Mouse (Mus musculus) urinary bladder, postnatal 25 days (tissue): ENCODE data around the gene Shroom3.

Experiments
- DNase-seq: peaks from one replicate; pipeline ENCODE4 v3.0.0; 2022; ENCODE audit warnings: low spot score

Gene Shroom3

DNA sequence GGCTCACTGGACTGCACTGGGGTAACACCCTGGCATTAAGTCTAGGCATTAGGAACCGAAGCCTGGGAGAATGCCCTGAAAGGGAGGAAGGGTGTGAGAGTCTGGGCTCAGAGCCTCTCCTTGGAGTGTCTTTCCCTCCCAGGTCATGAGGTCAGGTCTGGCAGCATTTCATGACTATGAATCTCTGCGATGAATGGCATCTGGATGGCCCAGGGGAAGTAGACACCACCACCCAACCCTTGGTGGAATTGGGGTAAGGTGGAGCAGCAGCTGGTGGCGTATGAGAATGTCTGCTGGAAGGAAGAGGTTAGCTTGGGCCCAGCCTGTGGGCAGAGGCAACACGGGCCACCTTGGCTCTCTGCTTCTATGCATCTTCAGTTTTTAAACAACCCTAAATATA lies 171.7 kb downstream of the Shroom3 start:
- DNase-seq = no peak

DNA sequence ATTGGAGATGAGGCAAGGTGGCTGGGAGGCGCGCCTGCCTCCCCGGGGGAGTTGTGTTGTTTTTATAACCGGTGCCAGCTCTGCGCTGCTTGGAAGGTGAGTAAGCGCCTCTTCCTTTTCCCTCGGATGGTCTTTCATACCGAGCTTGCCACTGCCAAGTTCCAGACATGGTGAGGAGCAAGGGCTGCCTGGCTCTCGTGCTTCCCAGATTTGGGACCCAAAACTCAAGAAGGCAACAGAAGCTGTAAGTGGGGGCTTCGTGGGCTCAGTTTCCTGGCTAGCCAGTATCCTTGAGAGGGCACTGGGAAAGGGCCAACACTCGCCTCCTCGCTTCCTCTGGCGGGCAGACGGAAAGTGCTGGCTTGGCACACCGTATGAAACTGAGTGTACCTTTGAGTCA lies 173.1 kb downstream of the Shroom3 start:
- no peak for DNase-seq

DNA sequence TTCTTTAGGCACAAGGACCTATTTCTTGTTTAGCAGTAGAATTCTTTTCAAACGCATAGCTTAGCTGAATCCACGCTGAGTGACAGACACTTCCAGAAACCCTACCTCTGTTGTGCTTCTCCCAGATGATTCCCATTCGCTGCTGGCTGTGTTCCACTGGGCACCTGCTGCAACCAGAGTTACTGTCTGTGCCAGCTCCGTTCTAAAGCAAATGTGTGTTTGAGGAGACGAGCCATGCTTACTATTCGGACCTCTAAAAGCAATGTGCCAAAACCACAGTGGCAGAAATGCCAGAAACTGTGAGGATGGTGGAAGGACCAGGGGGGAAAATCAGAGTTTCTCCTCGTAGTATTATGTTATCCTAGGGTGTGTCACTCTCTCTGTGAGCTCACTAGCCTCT lies 173.9 kb downstream of the Shroom3 start:
- DNase-seq = no peak

DNA sequence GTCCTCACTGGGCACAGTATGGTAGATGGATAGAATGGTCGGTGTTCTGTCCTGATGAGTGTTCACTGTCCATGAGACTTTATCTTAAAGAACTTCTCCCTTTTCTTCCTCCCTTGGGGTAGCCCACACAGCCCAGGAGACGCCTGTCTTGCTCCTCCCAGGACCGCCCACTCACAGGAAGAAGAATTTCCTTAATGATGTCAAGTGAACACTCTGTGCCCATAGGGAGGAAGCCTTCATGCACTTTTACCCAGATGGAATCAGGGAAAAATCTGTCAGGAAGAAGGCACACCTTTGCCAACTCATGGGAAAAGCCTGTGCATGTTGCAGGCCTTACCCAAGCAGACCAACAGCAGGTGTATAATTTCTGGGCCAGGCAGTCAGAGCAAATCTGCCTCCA lies 174.9 kb downstream of the Shroom3 start:
- DNase-seq = no peak

DNA sequence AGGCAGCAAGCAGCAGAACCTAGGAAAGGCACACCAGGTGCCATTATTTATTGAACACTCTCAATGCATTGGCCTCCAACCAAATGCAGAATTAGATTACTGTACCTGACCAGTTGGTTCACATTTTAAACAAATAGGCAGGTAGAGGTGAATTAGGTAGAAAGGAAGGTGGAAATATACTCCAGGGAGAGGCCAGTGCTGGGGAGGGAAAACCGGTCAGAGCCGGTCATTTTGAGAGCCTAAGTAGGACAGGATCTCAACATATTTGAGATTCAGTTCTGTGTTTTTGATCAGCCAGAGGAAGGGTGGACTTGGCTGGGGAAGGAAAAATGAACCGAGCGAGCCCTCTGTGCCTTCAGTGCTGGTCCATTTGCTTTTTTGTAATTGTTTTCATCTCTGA lies 175.3 kb downstream of the Shroom3 start:
- DNase-seq = no peak

DNA sequence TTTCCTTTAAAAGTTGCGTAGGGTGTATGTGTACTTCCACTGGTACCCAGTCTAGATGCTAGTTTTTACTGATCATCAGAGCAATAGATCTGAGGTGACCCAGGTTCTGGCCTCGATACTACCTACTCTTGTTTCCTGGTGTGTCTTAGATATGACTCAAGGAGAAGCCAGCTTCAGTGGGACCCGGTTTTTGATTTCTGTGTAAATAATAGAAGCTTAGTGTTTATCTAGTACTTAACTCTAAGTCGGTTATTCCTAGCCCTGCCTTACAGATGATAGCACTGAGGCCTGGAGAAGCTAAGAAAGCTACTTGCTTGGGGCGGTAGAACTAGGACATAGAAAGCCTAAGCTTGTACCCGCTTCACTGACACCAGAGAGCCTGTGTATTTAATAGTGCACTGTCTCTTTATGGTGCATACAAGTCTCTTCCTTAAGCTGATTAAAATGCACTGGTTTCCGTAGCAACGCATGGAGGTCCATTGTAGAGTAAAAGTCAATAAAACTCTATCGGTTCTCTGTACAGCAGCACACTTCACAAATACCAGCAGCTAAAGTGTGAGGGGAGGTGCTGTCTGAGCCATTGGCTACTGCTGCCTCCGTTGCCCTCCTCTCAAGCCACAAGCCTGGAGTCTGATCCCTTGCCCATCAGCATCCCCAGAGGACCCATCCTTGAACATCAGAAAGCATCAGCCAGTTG lies 178.3 kb downstream of the Shroom3 start:
- no peak for DNase-seq

DNA sequence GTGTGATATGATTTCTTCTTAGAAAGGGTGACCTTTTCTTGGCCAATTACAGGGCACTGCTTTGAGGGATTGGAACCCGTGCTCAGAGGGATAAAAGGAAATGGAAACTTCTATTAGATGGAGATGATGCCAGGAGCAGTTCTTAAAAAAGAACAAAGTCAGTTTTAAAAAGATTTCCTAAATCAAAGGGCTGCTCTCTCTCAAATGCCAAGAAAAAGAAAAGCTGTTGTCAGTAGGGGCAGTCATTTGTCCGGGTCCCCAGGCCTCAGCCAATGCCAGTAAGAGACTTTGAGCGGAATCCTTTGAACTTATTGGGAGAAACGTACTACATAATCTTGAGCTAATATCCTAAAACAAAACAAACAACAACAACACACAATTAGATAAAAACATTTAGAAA lies 181.9 kb downstream of the Shroom3 start:
- no peak for DNase-seq

DNA sequence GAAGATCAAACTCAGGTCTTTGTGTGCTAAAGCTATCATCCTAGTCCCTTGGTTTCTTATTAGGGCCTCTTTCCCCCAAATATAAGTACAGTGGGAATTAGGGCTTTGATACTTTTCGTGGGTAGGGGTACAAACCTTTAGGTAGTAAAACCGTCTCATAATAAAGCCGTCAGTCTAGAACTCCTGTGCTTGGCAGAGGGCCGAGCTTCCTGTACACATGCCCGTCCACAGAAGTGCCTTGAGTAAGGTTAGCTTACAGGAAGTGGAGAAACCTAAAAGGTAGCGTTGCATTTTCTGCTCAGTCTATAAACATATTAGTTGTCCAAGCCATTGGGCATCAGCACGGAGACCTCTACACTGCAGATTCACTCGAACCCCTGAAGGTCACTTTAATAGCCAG lies 183.3 kb downstream of the Shroom3 start:
- DNase-seq = no peak

DNA sequence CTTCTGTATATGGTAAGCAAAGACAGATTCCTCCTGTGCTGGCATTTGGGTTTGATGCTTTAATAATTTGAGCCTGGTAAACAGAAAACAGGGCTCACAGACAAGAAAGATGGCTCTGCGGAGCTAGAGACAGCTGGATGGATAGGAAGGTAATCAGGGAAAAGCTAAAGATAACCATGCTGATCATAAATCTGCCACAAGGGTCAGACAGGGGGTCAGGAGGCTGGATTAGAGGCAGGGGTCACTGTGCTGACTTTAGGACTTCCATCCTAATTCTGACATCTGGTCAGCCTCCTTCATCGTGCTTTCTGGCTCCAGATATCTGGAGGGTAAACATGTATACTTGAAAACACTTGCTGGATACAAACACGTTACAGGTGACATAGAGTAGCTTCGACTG lies 184.0 kb downstream of the Shroom3 start:
- DNase-seq = no peak

DNA sequence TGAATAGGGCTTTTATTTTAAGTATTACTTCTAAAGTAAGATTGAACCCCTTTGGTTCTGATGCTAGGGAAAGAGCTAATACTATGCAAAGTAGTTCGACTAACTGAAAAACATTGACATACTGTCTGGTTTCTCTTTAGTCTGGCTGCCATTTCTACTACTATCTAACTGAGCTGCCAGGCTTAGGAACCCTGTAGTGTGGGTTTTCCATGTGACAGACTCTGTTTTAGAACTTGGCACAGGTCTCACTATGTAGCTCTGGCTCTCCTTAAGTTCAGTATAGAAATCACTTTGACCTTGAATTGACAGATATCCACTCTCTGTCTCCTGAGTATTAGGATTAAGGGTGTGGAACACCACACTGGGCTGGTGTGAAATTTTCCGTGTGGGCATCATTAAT lies 185.0 kb downstream of the Shroom3 start:
- DNase-seq = no peak

DNA sequence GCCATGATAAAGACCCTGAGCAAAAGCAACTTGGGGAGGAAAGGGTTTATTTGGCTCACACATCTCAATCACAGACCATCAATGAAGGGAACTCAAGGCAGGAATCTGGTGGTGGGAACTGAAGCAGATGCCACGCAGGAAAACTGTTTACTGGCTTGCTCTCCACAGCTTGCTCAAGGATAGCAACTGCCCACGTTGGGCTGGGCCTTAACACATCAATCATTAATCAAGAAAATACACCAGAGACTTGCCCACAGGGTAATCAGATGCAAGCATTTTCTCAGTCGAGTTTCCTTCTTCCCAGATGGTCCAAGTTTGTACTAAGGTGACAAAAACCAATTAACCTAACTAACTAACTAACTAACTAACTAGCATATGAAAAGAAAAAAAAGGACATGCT lies 187.8 kb downstream of the Shroom3 start:
- DNase-seq = no peak

DNA sequence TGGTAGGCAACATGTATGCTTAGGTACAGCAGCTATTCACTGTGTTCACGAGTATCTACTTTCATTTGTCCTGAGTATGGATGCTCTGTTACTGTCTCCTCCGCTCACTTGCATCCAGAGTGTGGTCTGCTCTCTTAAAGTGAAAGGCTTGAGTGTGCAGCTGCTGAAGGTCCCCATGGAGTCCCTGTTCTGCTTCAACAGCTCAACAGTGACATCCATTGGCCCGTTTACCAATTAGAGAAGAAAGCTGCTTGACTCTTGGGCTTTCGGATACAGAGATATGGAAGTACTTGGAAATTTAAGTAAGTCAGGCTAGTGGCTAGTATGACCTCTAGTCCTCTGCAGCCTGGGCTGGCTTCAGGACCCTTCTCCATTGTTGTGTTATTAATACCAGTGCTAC lies 188.9 kb downstream of the Shroom3 start:
- DNase-seq = no peak

DNA sequence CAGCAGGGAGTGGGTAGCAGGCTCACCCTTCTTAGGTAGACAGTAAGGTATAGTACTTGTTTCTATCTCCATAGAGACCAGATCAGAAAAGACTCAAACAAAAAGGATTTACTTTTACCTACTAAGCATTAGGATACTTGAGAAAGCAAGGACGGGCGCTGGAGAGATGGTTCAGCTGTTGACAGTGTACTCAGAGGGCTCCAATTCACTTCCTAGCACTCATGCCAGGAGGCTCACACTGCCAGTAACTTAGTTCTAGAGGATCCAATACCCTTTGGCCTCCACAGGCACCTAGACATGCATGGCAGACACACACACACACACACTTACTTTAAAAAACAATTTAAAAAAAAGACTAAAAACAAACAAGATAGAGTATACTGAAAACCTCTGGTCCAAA lies 189.8 kb downstream of the Shroom3 start:
- DNase-seq = no peak

DNA sequence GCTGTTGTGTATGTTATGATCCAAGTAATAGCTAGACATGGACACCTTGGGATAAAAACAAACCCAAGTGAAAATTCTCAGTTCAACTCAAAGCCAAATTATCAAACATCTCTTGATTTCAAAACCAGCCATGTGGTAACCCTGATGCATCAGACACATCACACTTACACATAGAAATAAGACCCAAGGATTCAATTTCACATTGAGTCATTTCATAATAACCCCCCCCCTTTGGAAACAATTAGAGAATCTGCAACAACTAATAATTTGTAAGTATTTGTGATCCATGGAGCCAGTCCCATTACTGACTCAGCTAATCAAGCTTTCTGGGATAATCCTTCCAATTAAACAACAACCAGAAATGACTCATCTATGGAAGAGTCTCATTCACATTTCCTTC lies 190.3 kb downstream of the Shroom3 start:
- no peak for DNase-seq

DNA sequence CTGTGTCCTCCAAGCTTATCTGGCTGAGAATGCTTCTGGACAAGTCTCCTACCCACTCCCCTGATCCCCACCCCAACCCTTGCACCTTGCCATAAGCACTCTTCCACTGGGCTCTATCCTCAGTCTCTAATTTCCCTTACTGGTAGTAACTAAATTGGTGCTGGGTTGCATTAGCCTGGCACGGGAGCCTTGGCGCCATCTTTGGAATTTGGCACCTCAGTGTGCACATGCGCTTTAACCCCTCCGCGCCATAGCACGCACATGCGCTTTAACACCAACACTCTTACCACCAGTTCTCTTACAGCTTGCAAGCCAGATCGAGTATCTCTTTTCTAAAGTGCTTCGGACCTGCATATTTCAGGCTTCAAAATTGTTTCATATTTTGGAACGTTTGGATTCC lies 192.6 kb downstream of the Shroom3 start:
- no peak for DNase-seq

DNA sequence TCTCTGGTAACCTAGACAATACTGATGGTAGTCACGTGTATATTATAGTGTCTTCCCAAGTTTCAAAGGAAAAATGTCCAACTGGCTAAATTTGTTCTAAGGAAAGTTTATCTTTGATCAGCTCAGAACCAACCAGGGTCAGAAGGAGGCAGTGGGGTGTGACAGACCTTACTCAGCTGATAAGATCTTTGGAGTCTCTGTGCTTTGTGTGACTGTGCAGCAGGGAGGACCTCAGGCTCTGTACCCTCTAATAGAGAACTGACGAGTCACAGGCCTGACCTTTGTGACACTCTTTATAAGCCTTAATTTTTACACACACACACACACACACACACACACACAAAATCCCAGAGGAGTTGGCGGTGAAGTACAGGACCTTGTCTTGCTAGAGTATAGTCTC lies 193.9 kb downstream of the Shroom3 start:
- DNase-seq = no peak

DNA sequence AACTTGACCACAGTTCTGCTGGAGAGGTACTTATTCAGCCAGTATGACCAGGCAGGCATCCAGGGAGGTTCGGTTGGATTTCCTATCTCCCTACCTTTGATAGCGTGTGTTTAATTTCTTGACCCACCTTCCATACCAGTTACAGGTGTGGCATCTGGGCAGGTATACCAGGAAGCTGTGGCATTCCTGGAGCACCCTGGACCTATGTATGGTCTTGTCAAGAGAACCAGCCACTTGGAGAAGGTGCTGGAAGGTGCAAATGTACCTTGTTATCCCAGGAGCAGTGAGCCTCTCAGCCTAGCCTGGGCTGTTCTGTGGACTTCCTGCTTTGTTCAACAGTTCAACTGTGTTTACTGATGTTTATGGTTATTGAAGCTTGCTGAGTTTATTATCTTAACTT lies 197.2 kb downstream of the Shroom3 start:
- DNase-seq = no peak

DNA sequence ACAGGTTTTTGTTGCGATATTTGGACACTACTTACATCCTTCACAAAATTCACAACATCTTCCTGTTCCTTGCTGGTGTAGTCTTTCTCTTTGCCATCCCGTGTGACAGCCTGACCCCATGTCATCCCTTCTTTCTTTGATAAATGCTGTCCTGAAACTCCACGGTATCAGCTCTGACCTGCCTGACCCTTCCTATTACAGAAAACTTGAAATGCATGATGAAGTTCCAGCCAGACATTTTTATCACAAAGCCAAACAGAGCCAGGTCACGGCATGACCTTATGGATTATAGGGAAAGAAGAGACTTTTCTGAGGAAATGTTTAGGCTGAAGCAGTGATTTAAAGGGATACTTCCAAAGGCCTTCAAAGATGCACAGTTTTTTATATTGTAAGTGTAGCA lies 197.7 kb downstream of the Shroom3 start:
- DNase-seq = no peak

DNA sequence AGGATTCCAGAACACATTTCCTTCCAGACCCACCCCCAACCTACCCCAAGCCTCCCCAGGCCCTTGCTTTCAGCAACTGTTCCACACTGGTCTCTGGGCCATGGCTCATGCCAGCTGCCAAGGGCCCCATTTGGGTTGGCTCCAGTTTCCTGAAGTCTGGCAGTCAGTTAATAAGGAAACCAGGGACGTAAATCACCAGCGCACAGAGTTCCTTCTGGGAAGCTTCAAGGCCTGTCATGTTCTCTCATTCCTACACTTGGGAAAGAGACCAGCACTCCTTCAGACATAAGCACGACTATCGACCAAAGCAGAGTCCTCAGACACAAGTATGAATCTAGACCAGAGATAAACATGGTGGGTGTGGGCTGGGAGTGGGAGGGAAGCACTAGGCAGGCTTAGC lies 202.9 kb downstream of the Shroom3 start:
- DNase-seq = no peak

DNA sequence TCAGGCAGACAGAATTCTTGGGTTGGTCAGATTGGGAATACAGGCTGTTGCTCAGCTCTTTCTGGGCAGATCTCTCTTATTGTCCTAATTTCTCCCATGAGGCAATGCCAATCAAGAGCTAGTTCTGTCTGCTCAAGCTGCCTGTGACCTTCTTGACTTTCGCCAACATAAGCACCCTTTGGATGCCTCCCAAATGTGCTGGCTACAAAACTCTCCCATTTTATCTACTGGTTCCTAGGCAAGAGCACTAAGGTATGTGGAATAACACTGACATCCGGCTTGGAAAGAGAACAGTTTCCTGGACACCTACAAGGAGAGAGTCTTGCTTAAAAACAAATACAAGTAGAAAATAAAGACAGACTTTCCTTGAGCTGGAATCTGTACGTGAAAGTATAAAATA lies 204.3 kb downstream of the Shroom3 start:
- DNase-seq = no peak

DNA sequence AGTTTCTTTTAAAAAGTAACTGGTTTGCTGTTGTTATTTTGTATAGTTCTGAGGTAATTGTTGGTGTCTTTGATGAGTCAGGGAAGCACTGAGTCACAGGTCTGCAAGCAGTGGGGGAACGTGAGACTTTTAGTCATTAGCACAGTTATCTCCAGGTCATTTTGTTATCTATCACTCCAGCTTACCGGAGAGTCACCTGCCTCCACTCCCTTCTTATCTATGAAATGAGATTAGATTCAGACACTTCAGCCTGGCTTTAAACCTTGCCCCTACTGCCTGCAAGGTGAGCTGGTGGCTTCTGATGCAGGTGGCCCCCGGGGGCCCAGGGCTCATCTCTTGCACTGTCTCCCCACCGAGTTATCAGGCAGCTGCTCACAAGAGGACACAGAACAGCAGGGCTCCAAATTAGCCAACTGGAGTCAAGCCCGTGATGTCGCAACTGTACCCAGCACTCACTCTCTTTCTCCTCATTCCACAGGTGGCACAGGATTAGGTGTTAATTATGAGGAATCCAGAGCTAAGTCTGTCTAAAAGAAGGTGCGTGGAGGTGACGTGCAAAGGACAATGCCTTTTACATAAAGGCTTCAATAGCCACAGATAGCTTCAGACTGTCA lies 205.5 kb downstream of the Shroom3 start:
- no peak for DNase-seq

DNA sequence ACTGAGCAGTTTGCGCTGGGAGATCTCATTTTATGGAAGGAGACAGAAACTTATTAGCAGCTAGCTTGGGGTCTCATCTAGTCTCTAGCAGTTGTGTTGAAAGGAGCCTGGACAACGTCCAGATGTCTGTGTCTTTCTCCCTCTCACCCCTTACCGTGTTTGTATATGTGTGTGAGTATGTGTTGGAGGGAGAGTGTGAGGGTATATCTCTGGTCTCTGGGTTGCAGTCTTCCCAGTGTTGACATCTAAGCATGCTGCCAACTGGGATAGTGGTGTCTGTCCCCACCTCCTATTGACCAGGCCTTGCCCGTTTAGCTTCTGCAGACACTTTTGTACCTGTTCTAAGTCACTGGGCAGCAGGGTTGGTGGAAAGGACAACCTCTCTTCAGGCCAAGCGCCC lies 207.7 kb downstream of the Shroom3 start:
- no peak for DNase-seq

DNA sequence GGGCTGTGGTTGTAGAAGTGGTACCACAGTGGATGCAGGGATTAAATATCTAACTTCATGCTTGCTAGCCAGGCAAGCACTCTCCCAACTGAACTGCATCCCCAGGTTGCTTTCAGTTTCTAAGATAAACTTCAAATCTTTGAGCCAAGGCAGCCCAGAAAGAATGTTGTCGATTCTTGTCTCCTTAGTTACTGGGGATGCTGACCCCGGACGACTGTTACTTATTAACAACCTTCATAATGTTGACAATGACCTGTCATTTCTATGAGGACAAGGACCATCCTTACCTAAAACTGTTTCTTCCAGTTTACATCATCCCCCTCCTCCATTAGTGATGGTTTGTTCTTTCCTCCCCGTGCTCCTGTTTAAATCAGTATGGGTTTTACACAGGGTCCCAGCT lies 210.0 kb downstream of the Shroom3 start:
- no peak for DNase-seq

DNA sequence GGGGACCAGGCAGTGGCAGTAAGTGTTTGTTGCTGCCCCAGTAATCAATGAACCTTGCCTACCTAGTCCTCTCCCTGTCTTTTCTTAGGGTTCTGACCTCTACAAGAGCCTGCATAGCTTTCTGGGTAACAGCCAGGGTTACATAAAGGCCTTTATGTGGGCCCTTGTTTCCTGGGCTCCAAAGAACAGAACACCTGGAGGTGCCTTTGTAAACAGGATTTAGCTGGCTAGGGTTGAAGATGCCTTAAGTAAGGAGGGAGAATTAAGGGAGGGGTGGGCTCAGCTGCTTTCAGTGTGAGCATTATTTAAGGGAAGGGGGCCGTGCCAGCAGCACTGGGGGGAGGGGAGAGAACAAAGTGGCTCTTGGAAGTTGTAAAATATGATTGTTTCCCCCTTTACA lies 210.5 kb downstream of the Shroom3 start:
- DNase-seq = no peak
